ENCODE assay signal across 11 mouse cellular contexts in genomic region chr17:6811931-6812850, GRCm38 (mm10). TPM values are rescaled to one million over a fixed set of nuclear protein-coding genes. Genes with fewer than 3 reads are reported as not detected.
A peak's percentile ranks its signal among the peaks of the same experiment; 100 is the strongest.
DNase-seq lines count a peak whose midpoint lies in the region; ATAC-seq and TF ChIP-seq lines count a peak whose summit lies in the region.
"Had no signal": no experiment of that assay in that cellular context is flagged by ENCODE, and none has a peak within 500 bp of the region (broad histone marks: within the 10 kb centered on the region; RNA-seq: fewer than 3 reads in every experiment).

No protein-coding gene starts in this region.

- H3K27me3 ChIP-seq in lung, embryonic 15.5 days: no peaks in the 10 kb centered on the region
- no peaks in the 10 kb centered on the region for H3K27me3 ChIP-seq in kidney, postnatal 0 days (ENCODE audit: insufficient read depth, low read length)
- H3K27me3 ChIP-seq in small intestine, adult 2 months (ENCODE audit: control insufficient read depth, insufficient read depth, low read length): no peaks in the 10 kb centered on the region

- peak; percentile 23; the same call in 1 of the 2 replicates for ATAC-seq in lung, embryonic 15.5 days (ENCODE audit: borderline replicate concordance, extremely low read depth, low FRiP score, low TSS enrichment)
- ATAC-seq in kidney, postnatal 0 days (replicated peaks; ENCODE audit: low FRiP score, low read depth): peak; percentile 60

- no peak overlapping the region for H3K4me2 ChIP-seq in lung, embryonic 15.5 days
- H3K4me2 ChIP-seq in kidney, postnatal 0 days (ENCODE audit: low read length): peak overlapping the region; percentile 13; the same call in 1 of the 2 replicates

- H3K9ac ChIP-seq in lung, embryonic 15.5 days: no peak overlapping the region
- H3K9ac ChIP-seq in kidney, postnatal 0 days (ENCODE audit: low read depth, low read length): 0 out of 2 replicates have a peak overlapping the region, but pooled peaks have one; percentile 5

- no peak overlapping the region for H3K4me3 ChIP-seq in lung, embryonic 15.5 days
- H3K4me3 ChIP-seq in lung, adult 2 months (replicated peaks; ENCODE audit: extremely low read depth, low read depth, low read length): no peak overlapping the region
- no peak overlapping the region for H3K4me3 ChIP-seq in kidney, postnatal 0 days (replicated peaks; ENCODE audit: low read depth, low read length)
- no peak overlapping the region for H3K4me3 ChIP-seq in small intestine, adult 2 months (ENCODE audit: low read depth, low read length)

- no peaks in the 10 kb centered on the region for H3K9me3 ChIP-seq in lung, embryonic 15.5 days
- H3K9me3 ChIP-seq in kidney, postnatal 0 days (replicated peaks; ENCODE audit: low read length): no peaks in the 10 kb centered on the region

- DNase-seq in lung, adult 2 months: no peak
- DNase-seq in embryo, embryonic 11.5 days (ENCODE audit: low read depth, low spot score): peak; percentile 24
- peak; percentile 28 for DNase-seq in kidney, postnatal 0 days (ENCODE audit: low spot score)
- DNase-seq in frontal cortex, postnatal 25 days (ENCODE audit: low spot score in 2 of 2): no peak
- no peak for DNase-seq in urinary bladder, postnatal 25 days (ENCODE audit: low spot score)
- DNase-seq: cerebellum, adult 9-10 months; layer of hippocampus, adult 9-11 months; midbrain, embryonic 14.5 days; spleen, adult 18-20 months had no signal

- peaks cover 28% of the 10 kb centered on the region for H3K4me1 ChIP-seq in lung, embryonic 15.5 days
- H3K4me1 ChIP-seq in lung, adult 2 months (ENCODE audit: control insufficient read depth, insufficient read depth, low read length): peaks cover 6% of the 10 kb centered on the region; the same call in 1 of the 2 replicates
- peaks cover 29% of the 10 kb centered on the region; the same call in 1 of the 2 replicates for H3K4me1 ChIP-seq in kidney, postnatal 0 days (replicated peaks; ENCODE audit: insufficient read depth, low read length)
- H3K4me1 ChIP-seq in small intestine, adult 2 months (ENCODE audit: control insufficient read depth, insufficient read depth, insufficient read length, low read length): peaks cover 53% of the 10 kb centered on the region

- WGBS in lung, embryonic 15.5 days: 38% methylated on average over 7 of the region's 7 CpGs
- WGBS in lung, adult 2 months: 50% methylated on average over 7 of the region's 7 CpGs
- WGBS in kidney, postnatal 0 days: 32% methylated on average over 7 of the region's 7 CpGs
- WGBS in small intestine, adult 2 months: 31% methylated on average over 7 of the region's 7 CpGs

- no peaks in the 10 kb centered on the region for H3K36me3 ChIP-seq in lung, embryonic 15.5 days
- H3K36me3 ChIP-seq in kidney, postnatal 0 days (ENCODE audit: insufficient read depth, low read length): no peaks in the 10 kb centered on the region
- H3K36me3 ChIP-seq in small intestine, adult 2 months (ENCODE audit: control insufficient read depth, insufficient read depth, low read length): no peaks in the 10 kb centered on the region

- no peak for TF ChIP-seq POLR2A in lung, adult 2 months (IDR thresholded peaks at IDR 0.05; ENCODE audit: borderline replicate concordance, extremely low read depth, low read depth, low read length)
- TF ChIP-seq POLR2A in small intestine, adult 2 months (IDR thresholded peaks at IDR 0.05; ENCODE audit: low read depth, low read length): no peak

- TF ChIP-seq CTCF in lung, adult 2 months (IDR thresholded peaks at IDR 0.05; ENCODE audit: insufficient read depth, low read length): no peak
- no peak for TF ChIP-seq CTCF in kidney, postnatal 0 days (IDR thresholded peaks at IDR 0.05; ENCODE audit: low read depth)
- TF ChIP-seq CTCF in small intestine, adult 2 months (IDR thresholded peaks at IDR 0.05; ENCODE audit: extremely low read depth, insufficient read length, insufficient replicate concordance, low read depth, low read length): no peak

- peak overlapping the region; percentile 85 for H3K27ac ChIP-seq in lung, embryonic 15.5 days
- H3K27ac ChIP-seq in kidney, postnatal 0 days: peak overlapping the region; percentile 85
- peak overlapping the region; percentile 96 for H3K27ac ChIP-seq in small intestine, adult 2 months (ENCODE audit: insufficient read depth, low read depth, low read length)

RNA-seq across cellular contexts. Expression of gene Ezr, which starts 29.6 kb away (rescaled TPM):
- 125 and 140 TPM in 2 replicates for polyA plus RNA-seq in lung, embryonic 15.5 days (2015; fragmentation: Nextera tagmentation; extraction: Ambion mirVana)
- polyA plus RNA-seq in lung, adult 2 months (2012; rRNA removed): 79.3 and 84.0 TPM in 2 replicates
- 281 and 313 TPM in 2 replicates for polyA plus RNA-seq in kidney, postnatal 0 days (2015; fragmentation: Nextera tagmentation; extraction: Ambion mirVana)
- polyA plus RNA-seq in small intestine, adult 2 months (2012; rRNA removed): 95.0 and 368 TPM in 2 replicates

Comparison
In these comparisons a context has a peak if more than half of its experiments do, and no peak if none do; other contexts are left out.
1. DNase-seq: peak in embryo, embryonic 11.5 days (single experiment) and kidney, postnatal 0 days (single experiment); none in lung, adult 2 months (single experiment), frontal cortex, postnatal 25 days (0 of 2) and urinary bladder, postnatal 25 days (single experiment).
2. Peak in every context shown above with its lines, with median percentiles within 50 percentile points of each other: H3K27ac ChIP-seq.